Mouse (Mus musculus) cortical plate, adult 2 months (tissue): ENCODE measurements around the gene Slc44a4.

ENCODE experiments used
- CTCF ChIP-seq: fragments of 200-500 bp; IDR thresholded peaks from 2 replicates; pipeline ENCODE4 v1.5.1; 2011; ENCODE audit warnings: mild to moderate bottlenecking, control low read depth, low read length; ENCODE audit not compliant: insufficient read depth; ENCODE audit errors: extremely low read depth
- POLR2A ChIP-seq: fragments of 200-500 bp; IDR thresholded peaks from 2 replicates; pipeline ENCODE4 v1.6.1; 2011; ENCODE audit warnings: mild to moderate bottlenecking, low read length, control low read depth; ENCODE audit not compliant: insufficient read depth; ENCODE audit errors: extremely low read depth

DNA sequence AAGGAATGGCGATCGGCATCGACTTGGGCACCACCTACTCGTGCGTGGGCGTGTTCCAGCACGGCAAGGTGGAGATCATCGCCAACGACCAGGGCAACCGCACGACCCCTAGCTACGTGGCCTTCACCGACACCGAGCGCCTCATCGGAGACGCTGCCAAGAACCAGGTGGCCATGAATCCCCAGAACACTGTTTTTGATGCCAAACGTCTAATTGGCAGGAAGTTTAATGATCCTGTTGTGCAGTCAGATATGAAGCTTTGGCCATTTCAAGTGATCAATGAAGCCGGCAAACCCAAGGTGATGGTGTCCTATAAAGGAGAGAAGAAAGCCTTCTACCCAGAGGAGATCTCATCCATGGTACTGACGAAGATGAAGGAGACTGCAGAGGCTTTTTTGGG lies 62.7 kb downstream of the Slc44a4 start:
- TF ChIP-seq CTCF (no peak), POLR2A (no peak)
